Mouse (Mus musculus) brown adipose tissue, adult 24 weeks (tissue): ENCODE measurements around the gene Synpr. TPM values are rescaled to one million over a fixed set of nuclear protein-coding genes. Genes with fewer than 3 reads are reported as not detected.

ENCODE experiments used
- H3K27ac ChIP-seq: fragments of 200-500 bp; replicated peaks from 2 replicates; pipeline ENCODE4 v1.5.1; 2012; ENCODE audit warnings: low read depth, mild to moderate bottlenecking, low read length
- H3K4me1 ChIP-seq: fragments of 200-500 bp; 2 replicates; pipeline ENCODE4 v1.6.1; 2012; ENCODE audit warnings: low read length, mixed read lengths; ENCODE audit not compliant: control insufficient read depth, insufficient read depth, insufficient read length
- H3K4me3 ChIP-seq: fragments of 200-500 bp; 2 replicates; pipeline ENCODE4 v1.5.1; 2012; ENCODE audit warnings: low read depth, mild to moderate bottlenecking, low read length, moderate library complexity; ENCODE audit not compliant: insufficient read depth
- polyA plus RNA-seq: library from polyadenylated mRNA; stranded (reverse); fragments of >200 nt; gene quantifications from 2 replicates; pipeline ENCODE4 v1.2.4, GENCODE M21; 2012; ENCODE audit not compliant: missing spikeins, insufficient read depth, insufficient read length

Gene Synpr
- polyA plus RNA-seq, 1 experiment = not detected

- no peak overlapping the region for H3K4me3 ChIP-seq
- no peak overlapping the region for H3K27ac ChIP-seq
- H3K4me1 ChIP-seq = no peaks in the 10 kb centered on the region
Measured at GRCm38 (mm10) chr14:13399226-13400020, 114.8 kb downstream of the Synpr start.

GRCm38 (mm10) chr14:13411636-13412035 lies 127.1 kb downstream of the Synpr start:
- H3K4me1 ChIP-seq = no peaks in the 10 kb centered on the region
- no peak overlapping the region for H3K27ac ChIP-seq
- H3K4me3 ChIP-seq = no peak overlapping the region

- Histone ChIP-seq H3K27ac (no peak overlapping the region), H3K4me3 (no peak overlapping the region), H3K4me1 (no peaks in the 10 kb centered on the region)
Measured at GRCm38 (mm10) chr14:13440723-13441122, 156.1 kb downstream of the Synpr start.

- Histone ChIP-seq H3K4me1 (no peaks in the 10 kb centered on the region), H3K27ac (no peak overlapping the region), H3K4me3 (no peak overlapping the region)
Measured at GRCm38 (mm10) chr14:13444908-13445307, 160.3 kb downstream of the Synpr start.

GRCm38 (mm10) chr14:13453461-13454204 lies 169.1 kb downstream of the Synpr start:
- Histone ChIP-seq H3K4me3 (no peak overlapping the region), H3K4me1 (no peaks in the 10 kb centered on the region), H3K27ac (no peak overlapping the region)

- Histone ChIP-seq H3K27ac (no peak overlapping the region), H3K4me3 (no peak overlapping the region), H3K4me1 (no peaks in the 10 kb centered on the region)
Measured at GRCm38 (mm10) chr14:13454991-13455390, 170.4 kb downstream of the Synpr start.

- Histone ChIP-seq H3K4me1 (no peaks in the 10 kb centered on the region), H3K4me3 (no peak overlapping the region), H3K27ac (no peak overlapping the region)
Measured at GRCm38 (mm10) chr14:13459333-13459732, 174.8 kb downstream of the Synpr start.

- Histone ChIP-seq H3K4me3 (no peak overlapping the region), H3K4me1 (no peaks in the 10 kb centered on the region), H3K27ac (no peak overlapping the region)
Measured at GRCm38 (mm10) chr14:13469211-13469610, 184.6 kb downstream of the Synpr start.

- Histone ChIP-seq H3K4me1 (no peaks in the 10 kb centered on the region), H3K4me3 (no peak overlapping the region), H3K27ac (no peak overlapping the region)
Measured at GRCm38 (mm10) chr14:13477821-13478220, 193.2 kb downstream of the Synpr start.

GRCm38 (mm10) chr14:13505355-13505754 lies 220.8 kb downstream of the Synpr start:
- Histone ChIP-seq H3K4me3 (no peak overlapping the region), H3K4me1 (no peaks in the 10 kb centered on the region), H3K27ac (no peak overlapping the region)

GRCm38 (mm10) chr14:13518608-13519139 lies 234.1 kb downstream of the Synpr start:
- no peak overlapping the region for H3K27ac ChIP-seq

GRCm38 (mm10) chr14:13519239-13520011 lies 234.8 kb downstream of the Synpr start:
- Histone ChIP-seq H3K27ac (no peak overlapping the region), H3K4me3 (no peak overlapping the region), H3K4me1 (no peaks in the 10 kb centered on the region)

More at GRCm38 (mm10) chr14:13518608-13519139, 234.1 kb downstream of the Synpr start:
- no peaks in the 10 kb centered on the region for H3K4me1 ChIP-seq
- no peak overlapping the region for H3K4me3 ChIP-seq

GRCm38 (mm10) chr14:13547746-13548145 lies 263.2 kb downstream of the Synpr start:
- no peak overlapping the region for H3K27ac ChIP-seq
- H3K4me1 ChIP-seq = no peaks in the 10 kb centered on the region
- H3K4me3 ChIP-seq = no peak overlapping the region

- H3K4me1 ChIP-seq = no peaks in the 10 kb centered on the region
- H3K27ac ChIP-seq = no peak overlapping the region
Measured at GRCm38 (mm10) chr14:13551209-13551608, 266.6 kb downstream of the Synpr start.

More at GRCm38 (mm10) chr14:13551209-13551608, 266.6 kb downstream of the Synpr start:
- H3K4me3 ChIP-seq = no peak overlapping the region
